ENCODE assay signal across 14 mouse cellular contexts in the genomic region with DNA sequence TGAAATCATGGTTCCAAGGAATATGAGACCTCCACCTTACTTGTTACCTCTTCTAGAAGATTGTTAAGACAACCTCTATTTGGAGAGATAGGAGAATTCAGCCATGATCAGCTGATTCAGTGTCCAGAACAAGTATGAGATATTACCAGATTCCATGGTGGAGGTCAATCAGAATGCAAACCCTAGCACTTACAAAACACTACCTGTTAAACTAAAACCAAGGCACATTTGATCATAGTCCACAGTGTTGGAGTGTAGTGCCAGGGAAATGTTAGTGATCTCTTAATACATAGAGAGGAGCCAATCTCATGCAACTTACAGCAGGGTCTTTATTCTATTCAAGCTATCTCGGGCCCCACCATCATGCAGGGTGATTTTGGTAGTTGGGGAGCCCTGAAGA. TPM values are rescaled to one million over a fixed set of nuclear protein-coding genes. Genes with fewer than 3 reads are reported as not detected.
"Had no signal": no experiment of that assay in that cellular context is flagged by ENCODE, and none has a peak within 500 bp of the region (broad histone marks: within the 10 kb centered on the region; RNA-seq: fewer than 3 reads in every experiment).

No protein-coding gene starts in this region.

RNA-seq across cellular contexts. Expression of gene Gm10697, which starts 42.6 kb away (rescaled TPM):
- total RNA-seq: neutrophil, adult 5-6 weeks had no signal
- polyA plus RNA-seq: neural tube, embryonic 13.5 days; neural tube, embryonic 14.5 days; neural tube, embryonic 15.5 days; small intestine, adult 2 months; spleen, adult 2 months; stomach, embryonic 14.5 days; stomach, embryonic 15.5 days; stomach, embryonic 16.5 days; stomach, postnatal 0 days; testis, adult 2 months; thymus, adult 2 months; thymus, postnatal 0 days; urinary bladder, adult 2 months had no signal
